Mouse (Mus musculus) myocyte (in vitro differentiated cells): ENCODE measurements around the gene Mta2. TPM values are rescaled to one million over a fixed set of nuclear protein-coding genes. Genes with fewer than 3 reads are reported as not detected.

Experiments
- H3K27me3 ChIP-seq: one replicate; pipeline ENCODE4 v1.6.1; 2011; ENCODE audit not compliant: control insufficient read depth, insufficient read depth, insufficient read length
- H3K36me3 ChIP-seq: one replicate; pipeline ENCODE4 v1.6.1; 2011; ENCODE audit not compliant: control insufficient read depth, insufficient read depth
- H3K4me2 ChIP-seq: one replicate; pipeline ENCODE4 v1.6.1; 2011; ENCODE audit warnings: low read depth, control low read depth
- H3K4me3 ChIP-seq: one replicate; pipeline ENCODE4 v1.5.1; 2011; ENCODE audit warnings: mild to moderate bottlenecking, control low read depth, moderate library complexity
- H3K79me2 ChIP-seq: one replicate; pipeline ENCODE4 v1.6.1; 2011; ENCODE audit not compliant: control insufficient read depth, insufficient read depth
- H3ac ChIP-seq: one replicate; pipeline ENCODE4 v1.6.1; 2011; ENCODE audit not compliant: control insufficient read depth, insufficient read length
- CEBPB ChIP-seq: IDR thresholded peaks from 2 replicates; pipeline ENCODE4 v1.6.1; 2011; ENCODE audit warnings: mild to moderate bottlenecking, moderate library complexity; ENCODE audit not compliant: poor library complexity, insufficient read depth, severe bottlenecking
- E2F4 ChIP-seq: IDR thresholded peaks from one replicate; pipeline ENCODE4 v1.6.1; 2011; ENCODE audit warnings: mild to moderate bottlenecking, control low read depth, moderate library complexity; ENCODE audit not compliant: insufficient read depth
- MAX ChIP-seq: IDR thresholded peaks from one replicate; pipeline ENCODE4 v1.6.1; 2011; ENCODE audit warnings: low read depth, mild to moderate bottlenecking, control low read depth
- MYOD1 ChIP-seq, 3 experiments: IDR thresholded peaks; one replicate each; pipeline ENCODE4 v1.6.1; 2011; ENCODE audit warnings: control low read depth in 2 of 3, low read depth in 2 of 3, mild to moderate bottlenecking in 2 of 3, moderate library complexity in 1 of 3; ENCODE audit not compliant: insufficient read length in 2 of 3, control insufficient read depth in 1 of 3
- MYOG ChIP-seq, 3 experiments: IDR thresholded peaks; one replicate each; pipeline ENCODE4 v1.6.1; 2011; ENCODE audit warnings: control low read depth in 2 of 3, low read depth in 2 of 3, mild to moderate bottlenecking in 2 of 3; ENCODE audit not compliant: insufficient read length in 2 of 3, control insufficient read depth in 1 of 3, insufficient read depth in 1 of 3
- POLR2A ChIP-seq: IDR thresholded peaks from one replicate; pipeline ENCODE4 v1.6.1; 2011; ENCODE audit warnings: low read depth, mild to moderate bottlenecking, control low read depth, moderate library complexity; ENCODE audit not compliant: insufficient read length
- POLR2AphosphoS2 ChIP-seq: IDR thresholded peaks from one replicate; pipeline ENCODE4 v1.6.1; 2011; ENCODE audit warnings: low read depth, control low read depth; ENCODE audit not compliant: insufficient read length
- REST ChIP-seq: IDR thresholded peaks from one replicate; pipeline ENCODE4 v1.6.1; 2011; ENCODE audit warnings: mild to moderate bottlenecking, control low read depth, moderate library complexity; ENCODE audit not compliant: insufficient read depth, insufficient read length
- SRF ChIP-seq: IDR thresholded peaks from one replicate; pipeline ENCODE4 v1.6.1; 2011; ENCODE audit warnings: low read depth; ENCODE audit not compliant: control insufficient read depth, insufficient read length
- TCF12 ChIP-seq: IDR thresholded peaks from one replicate; pipeline ENCODE4 v1.6.1; 2011; ENCODE audit warnings: mild to moderate bottlenecking, control low read depth; ENCODE audit not compliant: poor library complexity, insufficient read depth, severe bottlenecking
- TCF3 ChIP-seq: IDR thresholded peaks from one replicate; pipeline ENCODE4 v1.6.1; 2011; ENCODE audit warnings: low read depth, control low read depth; ENCODE audit not compliant: insufficient read length
- USF1 ChIP-seq: IDR thresholded peaks from one replicate; pipeline ENCODE4 v1.6.1; 2011; ENCODE audit warnings: low read depth, mild to moderate bottlenecking, control low read depth, moderate library complexity
- polyA plus RNA-seq: library from polyadenylated mRNA; unstranded; fragments of >200 nt; fragmentation: generic; extraction: Trizol; gene quantifications from one replicate; pipeline ENCODE4 v1.2.1, GENCODE M21; 2012; ENCODE audit warnings: missing spikeins

The Mta2 gene
- polyA plus RNA-seq, 1 experiment, result 81.5 TPM

DNA sequence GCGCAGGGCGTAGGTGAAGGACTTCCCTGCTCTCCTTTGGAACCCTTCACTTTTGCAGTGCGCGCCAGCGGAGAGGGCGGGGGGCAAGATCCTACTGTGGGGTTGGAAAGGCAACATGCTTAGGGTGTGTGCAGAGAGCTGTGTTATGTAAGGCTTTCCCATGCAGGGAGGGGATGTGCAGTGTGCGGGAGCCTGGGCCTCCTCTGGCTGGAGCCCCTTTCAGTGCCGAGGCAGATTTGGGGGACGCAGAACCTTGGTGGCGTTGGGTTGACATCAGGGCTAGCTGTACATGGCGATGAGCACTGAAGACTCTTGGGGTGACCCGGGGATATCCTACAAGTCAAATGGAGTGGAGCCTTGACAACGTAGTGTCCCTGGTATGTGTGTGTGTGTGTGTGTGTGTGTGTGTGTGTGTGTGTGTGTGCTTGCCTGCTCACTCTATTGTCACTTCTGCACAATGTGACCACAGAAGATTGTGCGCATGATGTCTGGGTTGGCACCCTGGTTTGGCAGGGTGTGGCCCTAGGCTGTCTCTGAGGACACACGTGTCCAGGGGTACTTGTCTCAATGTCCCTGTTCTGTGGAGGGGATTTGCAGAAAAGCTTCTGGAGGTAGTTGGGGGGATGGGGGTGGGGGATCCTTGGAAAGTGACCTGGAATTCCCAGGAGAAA lies 48.9 kb downstream of the Mta2 start:
- H3K36me3 ChIP-seq, result no peaks in the 10 kb centered on the region
- peak overlapping the region; percentile 71 for H3ac ChIP-seq
- peak overlapping the region; percentile 92 for H3K4me3 ChIP-seq
- no peaks in the 10 kb centered on the region for H3K27me3 ChIP-seq
- H3K79me2 ChIP-seq, result peaks cover 63% of the 10 kb centered on the region
- peak overlapping the region; percentile 100 for H3K4me2 ChIP-seq
- peak; percentile 47 for TF ChIP-seq MAX
- peak; percentile 56 for TF ChIP-seq POLR2A
- no peak for TF ChIP-seq E2F4
- TF ChIP-seq MYOG (IDR thresholded peaks at IDR 0.05; ENCODE audit: control insufficient read depth in 1 of 3, insufficient read depth in 1 of 3, insufficient read length in 2 of 3, low read depth in 2 of 3), result peak in 1 of 3 experiments; percentile 26
- TF ChIP-seq MYOD1 (IDR thresholded peaks at IDR 0.05; ENCODE audit: control insufficient read depth in 1 of 3, insufficient read length in 2 of 3, low read depth in 2 of 3), result no peak
- no peak for TF ChIP-seq REST
- TF ChIP-seq CEBPB, result no peak
- no peak for TF ChIP-seq USF1
- TF ChIP-seq POLR2AphosphoS2, result peak; percentile 26
- TF ChIP-seq TCF12, result no peak
- TF ChIP-seq TCF3, result no peak
- no peak for TF ChIP-seq SRF

DNA sequence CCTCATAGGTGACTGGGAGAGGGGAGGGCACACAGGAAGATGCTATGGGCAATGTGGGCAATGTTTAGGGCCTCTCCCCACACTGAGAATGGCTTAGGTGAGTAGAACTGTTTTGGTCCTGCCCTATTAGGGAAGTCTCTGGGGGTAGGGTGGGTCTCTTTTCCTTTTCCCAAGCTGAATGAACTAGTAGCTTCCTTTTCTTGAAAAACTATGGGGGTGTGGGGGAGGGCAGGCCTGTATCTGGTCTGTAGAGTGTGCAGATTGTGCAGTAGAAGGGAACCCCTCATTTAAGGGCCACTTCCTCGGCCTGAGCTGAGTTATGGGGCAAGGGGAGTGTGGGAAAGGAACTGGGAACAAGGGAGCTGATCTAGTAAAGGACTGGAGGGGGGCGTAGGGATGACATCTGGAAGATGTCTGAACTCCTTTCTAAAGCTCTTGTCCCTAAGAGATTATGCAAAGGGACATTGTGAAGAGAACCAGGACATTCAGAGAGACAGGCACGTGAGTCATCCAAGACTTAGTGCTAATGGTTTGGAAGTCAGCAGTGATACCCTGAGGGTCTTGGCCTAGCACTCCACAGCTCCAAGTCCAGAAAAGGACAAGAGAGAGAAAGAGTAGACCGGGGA lies 49.7 kb downstream of the Mta2 start:
- peak overlapping the region; percentile 100 for H3K4me2 ChIP-seq
- H3ac ChIP-seq, result peak overlapping the region; percentile 71
- no peaks in the 10 kb centered on the region for H3K36me3 ChIP-seq
- H3K4me3 ChIP-seq, result peak overlapping the region; percentile 92
- H3K79me2 ChIP-seq, result peaks cover 70% of the 10 kb centered on the region
- H3K27me3 ChIP-seq, result no peaks in the 10 kb centered on the region
- TF ChIP-seq USF1, result no peak
- TF ChIP-seq POLR2AphosphoS2, result peak; percentile 42
- no peak for TF ChIP-seq CEBPB

DNA sequence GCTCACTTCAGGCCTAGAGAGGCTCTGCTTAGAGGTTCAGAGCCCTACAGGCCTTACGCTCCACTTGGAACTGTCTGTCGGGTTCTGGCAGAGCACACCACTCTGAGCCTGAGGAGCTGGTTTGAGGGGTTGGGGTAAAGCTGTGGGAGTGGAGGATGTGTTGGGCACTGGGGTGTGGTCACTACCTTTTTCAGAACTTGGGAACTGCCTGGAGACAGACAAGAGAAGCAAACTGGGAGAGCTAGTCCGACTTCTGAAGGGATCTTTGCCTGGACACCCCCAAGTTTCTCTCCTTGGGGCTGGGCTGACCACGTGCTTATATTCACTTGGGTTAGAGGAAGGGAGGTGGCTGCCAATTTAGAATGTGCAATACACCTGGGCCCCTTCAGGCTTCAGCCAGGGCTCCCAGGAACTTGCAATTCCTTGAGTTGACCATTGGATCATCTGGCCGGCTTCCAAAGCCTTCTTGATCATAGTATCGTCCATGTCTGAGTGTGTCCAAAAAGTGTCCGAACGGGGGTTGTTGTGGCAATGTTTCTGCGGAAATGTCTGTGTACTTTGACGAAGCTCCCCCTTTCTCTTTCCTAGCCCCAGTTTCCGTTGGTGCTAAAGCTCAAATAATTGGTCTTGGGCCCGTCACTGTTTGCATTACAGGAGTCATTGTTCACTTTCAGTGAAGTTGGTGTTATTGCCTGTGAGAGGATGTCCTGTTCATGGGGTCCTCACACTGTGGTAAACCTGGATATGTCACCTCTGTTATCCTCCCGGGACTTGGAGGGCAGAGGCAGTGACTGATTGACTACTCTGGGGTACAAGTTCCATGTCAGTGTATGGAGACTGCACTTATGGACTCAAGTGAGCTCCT lies 50.4 kb downstream of the Mta2 start:
- peak overlapping the region; percentile 71 for H3ac ChIP-seq

GRCm38 (mm10) chr19:8992769-8993624 lies 51.3 kb downstream of the Mta2 start:
- Histone ChIP-seq H3K79me2 (peaks cover 85% of the 10 kb centered on the region), H3ac (peak overlapping the region; percentile 3), H3K4me2 (peak overlapping the region; percentile 100), H3K36me3 (no peaks in the 10 kb centered on the region), H3K4me3 (peak overlapping the region; percentile 92), H3K27me3 (no peaks in the 10 kb centered on the region)
- TF ChIP-seq MAX, result no peak
- TF ChIP-seq POLR2AphosphoS2, result peak; percentile 79
- TF ChIP-seq CEBPB, result no peak
- no peak for TF ChIP-seq SRF

More for the DNA sequence above, 50.4 kb downstream of the Mta2 start:
- Histone ChIP-seq H3K4me3 (peak overlapping the region; percentile 92), H3K4me2 (peak overlapping the region; percentile 100), H3K79me2 (peaks cover 77% of the 10 kb centered on the region), H3K36me3 (no peaks in the 10 kb centered on the region), H3K27me3 (no peaks in the 10 kb centered on the region)
- TF ChIP-seq USF1 (peak; percentile 23), TCF3 (no peak)

GRCm38 (mm10) chr19:8993625-8993912 lies 51.9 kb downstream of the Mta2 start:
- Histone ChIP-seq H3K4me3 (peak overlapping the region; percentile 92), H3K79me2 (peaks cover 91% of the 10 kb centered on the region), H3ac (no peak overlapping the region), H3K27me3 (no peaks in the 10 kb centered on the region), H3K4me2 (peak overlapping the region; percentile 100), H3K36me3 (no peaks in the 10 kb centered on the region)
- TF ChIP-seq POLR2A (no peak), MYOD1 (IDR thresholded peaks at IDR 0.05; ENCODE audit: control insufficient read depth in 1 of 3, insufficient read length in 2 of 3, low read depth in 2 of 3) (no peak), CEBPB (no peak), USF1 (no peak), POLR2AphosphoS2 (no peak), TCF3 (no peak), REST (no peak), MAX (no peak), E2F4 (no peak), MYOG (IDR thresholded peaks at IDR 0.05; ENCODE audit: control insufficient read depth in 1 of 3, insufficient read depth in 1 of 3, insufficient read length in 2 of 3, low read depth in 2 of 3) (no peak), SRF (no peak), TCF12 (no peak)
